Comparison of ENCODE assay signal across 14 mouse cellular contexts in the genomic region with DNA sequence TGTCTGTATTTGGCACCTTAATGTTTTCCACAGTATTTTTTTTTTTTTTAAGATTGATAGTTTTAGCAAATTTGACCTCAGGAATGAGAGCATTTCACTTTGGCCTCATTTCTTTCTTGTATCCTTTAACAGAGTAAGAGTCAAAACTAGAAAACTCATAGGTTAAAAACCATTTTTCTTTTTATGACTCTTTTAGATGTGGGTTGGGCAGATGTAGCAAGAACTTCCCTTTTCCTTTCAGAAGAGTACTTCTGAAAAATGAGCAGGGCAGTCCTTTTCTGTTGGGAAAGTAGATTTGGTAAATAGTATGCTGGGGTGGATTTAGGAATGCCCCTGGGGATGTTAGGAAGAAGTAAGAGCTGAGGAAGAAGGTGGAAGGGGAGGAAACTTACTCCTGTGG. TPM values are rescaled to one million over a fixed set of nuclear protein-coding genes. Genes with fewer than 3 reads are reported as not detected.
A peak's percentile ranks its signal among the peaks of the same experiment; 100 is the strongest.
DNase-seq lines count a peak whose midpoint lies in the region.
"Had no signal": no experiment of that assay in that cellular context is flagged by ENCODE, and none has a peak within 500 bp of the region (broad histone marks: within the 10 kb centered on the region; RNA-seq: fewer than 3 reads in every experiment).

No protein-coding gene starts in this region.

- peak; percentile 25 for DNase-seq in 416B (ENCODE audit: low read depth)
- peak; percentile 2 for DNase-seq in A20 (ENCODE audit: low read depth, low spot score)
- peak; percentile 8 for DNase-seq in induced T-regulatory cell, adult 2 months (ENCODE audit: low read depth)
- no peak for DNase-seq in retina, postnatal 1 day
- DNase-seq in layer of hippocampus, postnatal 14 days (ENCODE audit: low spot score in 2 of 2): no peak
- DNase-seq: adrenal gland, adult 8-10 months; adrenal gland, postnatal 14 days; adrenal gland, postnatal 36 days; cerebellum, adult 11-12 months; cerebellum, adult 2 months; cerebellum, adult 9-10 months; cerebellum, postnatal 10 days; cerebellum, postnatal 25 days had no signal

RNA-seq across cellular contexts. Expression of a gene that starts 11.5 kb away (rescaled TPM):
- 10 to 100 TPM in 1 of 2 experiments, 1 to 10 TPM in 1; 1.0 to 14.5 TPM for total RNA-seq in layer of hippocampus, postnatal 14 days (2021)
- total RNA-seq: adrenal gland, adult 18-20 months; adrenal gland, postnatal 14 days; adrenal gland, postnatal 36 days had no signal

Comparison
In these comparisons a context has a peak if more than half of its experiments do, and no peak if none do; other contexts are left out.
1. DNase-seq: peak in 416B (single experiment), A20 (single experiment) and induced T-regulatory cell, adult 2 months (single experiment); none in retina, postnatal 1 day (single experiment) and layer of hippocampus, postnatal 14 days (0 of 2).